Mouse (Mus musculus) cerebellum, postnatal 14 days (tissue): ENCODE measurements around the gene Spen.
A peak's percentile ranks its signal among the peaks of the same experiment; 100 is the strongest.

ENCODE experiments used
- DNase-seq, 2 experiments: peaks; one replicate each; pipeline ENCODE4 v3.0.0; 2021; ENCODE audit warnings: mixed read lengths in 2 of 2

Spen gene

DNA sequence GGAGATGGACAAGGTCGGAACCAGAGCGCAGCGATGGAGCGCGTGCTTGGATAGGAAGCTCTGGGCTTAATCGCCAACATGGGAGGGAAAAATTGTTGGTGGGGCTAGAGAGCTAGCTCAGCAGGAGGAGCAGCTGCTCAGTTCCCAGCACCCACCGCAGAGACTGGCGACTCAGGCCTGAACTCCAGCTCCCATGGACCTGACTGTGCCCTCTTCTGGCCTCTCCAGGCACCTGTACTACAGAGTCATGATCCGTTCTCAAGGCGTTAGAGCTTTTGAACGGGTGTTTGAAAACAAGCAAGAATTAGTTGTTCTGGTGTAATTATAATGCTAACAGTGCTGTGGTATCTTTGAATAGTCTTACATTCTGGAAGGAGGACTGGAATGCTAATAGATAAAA lies 9.5 kb downstream of the Spen start:
- no peak for DNase-seq

DNA sequence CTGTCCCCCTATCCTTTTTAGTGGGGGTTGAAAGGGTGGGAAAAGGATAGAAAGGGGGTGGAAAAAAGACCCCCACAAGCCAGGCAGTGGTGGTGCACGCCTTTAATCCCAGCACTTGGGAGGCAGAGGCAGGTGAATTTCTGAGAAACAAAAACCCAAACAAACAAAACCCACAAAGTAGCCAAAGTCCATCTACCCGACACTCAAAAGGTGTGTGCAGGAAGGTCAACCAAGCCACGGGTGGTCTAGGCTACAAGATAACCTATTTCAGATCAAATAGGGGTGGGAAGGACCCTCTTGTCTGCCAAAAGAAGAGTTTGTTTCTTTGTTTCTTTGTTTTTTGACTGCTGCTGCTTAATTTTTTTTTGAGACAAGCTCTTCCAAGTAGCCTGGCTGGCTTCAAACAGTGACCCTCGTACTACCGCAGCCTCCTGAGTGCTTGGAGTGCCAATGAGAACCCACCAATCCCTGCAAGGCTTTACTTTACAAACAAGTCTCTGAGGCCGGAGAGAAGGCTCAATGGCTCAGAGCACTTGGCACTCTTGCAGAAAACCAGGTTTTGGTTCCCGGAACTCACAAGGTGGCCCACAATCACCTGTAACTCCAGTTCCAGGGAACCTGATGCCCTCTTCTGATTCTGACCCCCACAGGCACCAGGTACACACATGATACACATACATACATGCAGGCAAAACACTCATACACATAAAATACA lies 11.3 kb downstream of the Spen start:
- DNase-seq = no peak

GRCm38 (mm10) chr4:141525940-141526339 lies 12.5 kb downstream of the Spen start:
- DNase-seq = no peak

- no peak for DNase-seq
Observed at GRCm38 (mm10) chr4:141524658-141525057, 13.7 kb downstream of the Spen start.

GRCm38 (mm10) chr4:141523128-141523527 lies 15.3 kb downstream of the Spen start:
- DNase-seq = no peak

DNA sequence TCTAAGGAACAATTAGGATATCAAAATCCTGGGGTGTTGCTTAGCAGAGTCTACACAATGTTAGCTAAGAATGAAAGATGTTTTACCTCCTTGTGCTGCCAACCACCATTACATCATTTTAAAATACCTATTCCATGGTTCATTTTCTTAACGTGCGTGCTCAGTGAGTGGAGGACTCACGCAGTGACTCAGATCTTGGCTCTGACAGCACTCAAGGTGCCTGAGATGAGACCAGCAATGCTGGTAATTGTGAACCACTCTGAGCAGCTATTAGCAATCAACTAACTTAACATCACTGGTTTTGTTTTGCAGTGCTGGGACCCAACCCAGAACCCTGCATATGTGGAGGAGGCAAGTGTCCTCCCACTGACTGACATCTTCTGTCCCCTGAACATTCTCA lies 20.0 kb downstream of the Spen start:
- no peak for DNase-seq

- DNase-seq = no peak
Observed at GRCm38 (mm10) chr4:141514179-141514641, 24.2 kb downstream of the Spen start.

- DNase-seq = no peak
Observed at GRCm38 (mm10) chr4:141512145-141512544, 26.3 kb downstream of the Spen start.

GRCm38 (mm10) chr4:141510457-141510856 lies 27.9 kb downstream of the Spen start:
- no peak for DNase-seq

DNA sequence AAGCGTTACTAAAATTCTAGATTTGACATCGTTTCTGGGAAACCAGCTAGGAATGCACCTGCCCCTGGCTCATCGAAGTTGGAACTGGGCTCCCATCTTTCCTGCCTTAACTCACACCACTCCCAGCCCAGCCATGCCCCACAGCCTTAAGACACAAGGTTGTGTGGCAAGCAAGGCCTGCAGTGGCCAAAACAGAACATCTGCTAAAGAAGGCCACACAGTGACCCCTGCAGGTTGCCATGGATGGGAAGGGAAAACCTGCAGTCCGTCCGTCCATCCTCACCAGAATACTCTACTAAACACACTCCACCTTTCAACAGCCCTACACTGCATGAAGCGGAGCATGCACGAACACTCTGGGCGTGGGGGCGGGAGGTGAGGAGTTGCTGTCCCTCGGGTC lies 31.5 kb downstream of the Spen start:
- DNase-seq = peak; percentile 38 to 48

DNA sequence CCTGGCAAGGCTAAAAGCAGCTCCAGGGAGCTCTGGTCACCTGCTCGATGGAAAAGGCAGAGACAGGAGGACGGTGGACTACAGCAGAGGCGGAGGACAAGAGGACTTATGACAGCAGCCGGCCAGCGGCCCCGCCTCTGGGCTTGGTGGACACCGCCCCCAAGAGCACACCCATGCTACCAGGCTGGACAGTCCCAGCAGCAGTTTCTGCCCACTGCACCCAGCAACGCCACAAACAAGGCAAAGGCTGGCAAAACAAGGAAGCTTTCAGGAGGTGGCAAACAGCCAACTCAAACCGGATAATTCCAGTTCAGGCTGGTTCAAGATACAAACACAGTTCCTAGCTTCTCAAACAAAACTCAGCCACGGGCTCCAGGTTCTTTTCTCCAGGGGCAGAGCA lies 32.0 kb downstream of the Spen start:
- peak; percentile 72 to 81 for DNase-seq

DNA sequence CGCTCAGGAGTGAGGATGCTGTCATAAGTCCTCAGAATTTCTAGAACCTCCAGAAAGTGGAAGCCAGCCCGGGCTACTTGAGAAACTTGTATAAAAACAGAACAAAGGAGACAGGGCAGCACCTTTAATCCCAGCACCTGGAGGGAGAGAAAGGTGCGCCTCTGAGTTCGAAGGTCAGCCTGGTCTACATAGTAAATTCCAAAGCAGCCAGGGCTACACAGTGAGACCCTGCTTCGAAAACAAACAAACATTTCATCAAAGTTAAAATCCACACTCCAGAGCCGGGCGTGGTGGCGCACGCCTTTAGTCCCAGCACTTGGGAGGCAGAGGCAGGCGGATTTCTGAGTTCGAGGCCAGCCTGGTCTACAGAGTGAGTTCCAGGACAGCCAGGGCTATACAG lies 32.6 kb downstream of the Spen start:
- DNase-seq = no peak

GRCm38 (mm10) chr4:141504471-141504870 lies 33.9 kb downstream of the Spen start:
- no peak for DNase-seq

DNA sequence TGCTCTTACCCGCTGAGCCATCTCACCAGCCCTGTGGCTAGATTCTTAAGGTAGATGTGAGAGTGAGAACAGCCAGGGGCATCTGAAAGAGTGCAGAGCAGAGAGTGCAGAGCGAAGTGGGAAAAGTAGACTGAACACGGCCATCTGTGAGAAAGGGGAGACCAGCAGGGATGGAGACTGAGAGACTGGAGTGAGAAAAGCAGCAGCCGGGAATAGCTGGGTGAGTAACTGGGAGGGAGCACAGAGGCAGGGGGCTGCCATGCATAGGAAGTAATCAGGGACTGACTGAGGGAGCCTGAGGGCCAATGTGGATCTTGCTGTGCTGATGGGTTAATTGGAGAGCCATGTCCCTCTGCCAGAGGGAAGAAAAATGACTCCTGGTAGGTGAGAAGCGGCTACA lies 35.7 kb downstream of the Spen start:
- DNase-seq = no peak

- no peak for DNase-seq
Observed at GRCm38 (mm10) chr4:141501058-141501457, 37.3 kb downstream of the Spen start.

- no peak for DNase-seq
Observed at GRCm38 (mm10) chr4:141500637-141501036, 37.8 kb downstream of the Spen start.

- DNase-seq = peak in 1 of 2 experiments; percentile 55
Observed at GRCm38 (mm10) chr4:141488670-141489069, 49.7 kb downstream of the Spen start.

DNA sequence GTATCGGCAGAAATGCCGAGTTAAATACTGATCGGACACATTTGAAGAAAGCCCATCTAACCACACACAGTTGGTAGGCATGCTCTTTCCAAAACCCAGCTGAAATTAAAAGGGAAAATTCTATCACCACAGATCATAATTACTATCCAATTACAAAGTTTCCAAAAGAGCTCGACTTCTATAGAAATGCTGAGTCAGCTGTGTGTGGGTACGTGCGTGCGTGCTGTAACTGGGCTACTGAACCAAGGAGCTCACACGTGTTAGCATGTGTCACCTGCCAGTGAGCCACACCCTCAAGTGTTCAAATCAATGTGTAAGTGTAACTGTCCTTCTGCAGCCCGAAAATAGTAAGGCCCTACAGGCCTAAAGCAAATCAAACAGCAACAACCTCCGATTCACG lies 50.8 kb downstream of the Spen start:
- no peak for DNase-seq

- no peak for DNase-seq
Observed at GRCm38 (mm10) chr4:141484071-141484470, 54.3 kb downstream of the Spen start.

DNA sequence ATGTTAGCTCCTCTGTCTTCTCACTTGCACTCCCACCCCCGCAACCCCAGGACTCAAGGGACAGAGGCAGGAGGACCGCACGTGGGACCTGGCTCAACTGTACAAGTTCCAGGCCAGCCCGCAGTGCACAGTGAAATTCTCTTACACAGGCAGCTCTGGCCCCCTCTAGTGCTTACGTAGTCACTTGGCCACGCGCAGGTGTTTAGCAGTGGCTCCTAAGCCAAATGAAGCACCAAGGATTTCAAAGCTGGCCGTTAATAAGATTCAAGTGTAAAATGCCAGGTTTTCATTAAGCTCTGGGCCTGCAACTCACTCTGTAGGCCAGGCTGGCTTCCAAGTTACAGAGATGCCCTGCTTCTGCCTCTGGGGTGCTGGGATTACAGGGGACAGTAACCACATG lies 59.0 kb downstream of the Spen start:
- DNase-seq = peak; percentile 64 to 71

DNA sequence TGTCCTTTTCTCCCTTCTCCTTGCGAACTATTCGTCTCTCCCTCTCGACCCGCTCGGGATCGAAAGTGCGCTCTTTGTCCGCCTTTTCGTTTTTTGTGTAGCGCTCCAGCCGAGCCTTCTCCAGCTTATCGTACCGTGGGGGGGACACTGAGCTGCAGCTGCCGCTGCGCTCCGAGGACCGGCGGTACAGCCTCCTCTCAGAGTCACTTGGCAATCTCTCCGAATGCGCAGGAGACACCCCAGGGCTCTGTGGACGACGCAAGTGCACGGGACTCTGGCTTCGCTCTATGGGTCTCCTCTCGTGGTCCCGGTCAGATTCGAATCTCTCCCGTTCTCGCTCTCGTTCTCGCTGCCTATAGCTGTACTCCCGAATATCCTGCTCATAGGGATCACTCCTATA lies 59.6 kb downstream of the Spen start:
- DNase-seq = peak; percentile 53 to 58

- peak; percentile 82 for DNase-seq
Observed at GRCm38 (mm10) chr4:141478225-141478624, 60.2 kb downstream of the Spen start.

GRCm38 (mm10) chr4:141477681-141478102 lies 60.7 kb downstream of the Spen start:
- DNase-seq = peak; percentile 97 to 98

GRCm38 (mm10) chr4:141474431-141474830 lies 64.0 kb downstream of the Spen start:
- DNase-seq = peak in 1 of 2 experiments; percentile 46
